Mouse (Mus musculus): Measurements from ENCODE around the gene Kcnma1. TPM values are rescaled to one million over a fixed set of nuclear protein-coding genes. Genes with fewer than 3 reads are reported as not detected.

The Kcnma1 gene
- 4.9 and 5.1 TPM in 2 replicates for polyA plus RNA-seq (2012; rRNA removed)

DNA sequence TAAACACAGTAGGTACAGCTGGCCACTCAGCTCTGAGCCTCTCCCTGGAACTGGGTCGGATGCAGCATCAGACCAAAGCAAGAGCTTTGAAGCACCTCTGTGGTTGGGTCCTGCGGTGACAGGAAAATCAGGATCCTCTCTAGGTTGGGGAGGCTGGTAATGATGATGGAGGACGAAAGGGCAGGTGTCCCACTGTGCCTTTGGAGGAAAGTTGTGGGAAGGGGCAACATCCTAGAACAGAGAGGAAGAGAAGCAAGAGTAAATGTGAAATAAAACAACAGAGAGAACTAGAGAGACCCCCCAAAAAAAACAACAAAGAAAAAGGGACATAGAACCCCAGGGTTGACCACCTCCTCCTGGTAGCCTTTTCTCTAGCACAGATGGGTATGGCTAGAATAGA lies at the start of gene Kcnma1:
Gene Kcnma1, minus strand, starts transcription at position 101 of the 400 bp plus-strand sequence.
- TF ChIP-seq POLR2A (IDR thresholded peaks at IDR 0.05; ENCODE audit: control insufficient read depth, extremely low read depth, insufficient read depth, low read length, poor library complexity) (no peak), CTCF (IDR thresholded peaks at IDR 0.05; ENCODE audit: borderline replicate concordance, control insufficient read depth, extremely low read depth, insufficient read depth, low read length, poor library complexity) (no peak)
- no peak within 1 kb of the TSS for H3K27ac ChIP-seq (ENCODE audit: control insufficient read depth, insufficient read depth, low read length)
- no peak within 1 kb of the TSS for H3K4me3 ChIP-seq (ENCODE audit: control insufficient read depth, insufficient read depth, low read length)
- DNase-seq: no peak
- no peaks in the 10 kb centered on the region for H3K4me1 ChIP-seq (replicated peaks; ENCODE audit: control insufficient read depth, insufficient read depth, low read length)
- WGBS: 69% methylated on average over 3 of the region's 3 CpGs
- H3K27me3 ChIP-seq (ENCODE audit: control insufficient read depth, insufficient read depth, low read length): no peaks in the 10 kb centered on the region
- H3K36me3 ChIP-seq (ENCODE audit: control insufficient read depth, insufficient read depth, low read length): no peaks in the 10 kb centered on the region

DNA sequence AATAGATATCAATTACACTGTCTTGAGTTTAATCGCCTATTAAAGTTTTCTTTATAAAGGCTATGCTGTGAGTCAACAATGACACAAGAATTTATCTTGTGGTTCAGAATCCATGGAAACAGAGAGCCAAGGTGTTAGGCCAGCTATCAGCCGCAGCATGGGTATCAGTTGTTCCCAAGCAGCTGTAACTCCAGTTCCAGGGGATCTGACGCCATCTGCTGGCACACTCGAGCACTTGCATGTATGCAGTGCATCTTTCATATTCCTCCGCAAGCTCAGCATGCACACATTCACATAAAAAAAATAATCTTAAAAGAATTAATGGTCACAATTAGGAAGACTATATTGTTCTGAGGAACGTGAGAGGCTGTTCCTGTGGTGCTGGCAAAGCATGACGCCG lies 45.5 kb upstream of the Kcnma1 start:
- Histone ChIP-seq H3K27me3 (ENCODE audit: control insufficient read depth, insufficient read depth, low read length) (no peaks in the 10 kb centered on the region), H3K4me1 (replicated peaks; ENCODE audit: control insufficient read depth, insufficient read depth, low read length) (no peaks in the 10 kb centered on the region), H3K27ac (ENCODE audit: control insufficient read depth, insufficient read depth, low read length) (no peak overlapping the region), H3K4me3 (ENCODE audit: control insufficient read depth, insufficient read depth, low read length) (no peak overlapping the region), H3K36me3 (ENCODE audit: control insufficient read depth, insufficient read depth, low read length) (no peaks in the 10 kb centered on the region)
- 50% methylated on average over 8 of the region's 8 CpGs for WGBS
- TF ChIP-seq CTCF (IDR thresholded peaks at IDR 0.05; ENCODE audit: borderline replicate concordance, control insufficient read depth, extremely low read depth, insufficient read depth, low read length, poor library complexity): no peak
- no peak for TF ChIP-seq POLR2A (IDR thresholded peaks at IDR 0.05; ENCODE audit: control insufficient read depth, extremely low read depth, insufficient read depth, low read length, poor library complexity)
- no peak for DNase-seq

DNA sequence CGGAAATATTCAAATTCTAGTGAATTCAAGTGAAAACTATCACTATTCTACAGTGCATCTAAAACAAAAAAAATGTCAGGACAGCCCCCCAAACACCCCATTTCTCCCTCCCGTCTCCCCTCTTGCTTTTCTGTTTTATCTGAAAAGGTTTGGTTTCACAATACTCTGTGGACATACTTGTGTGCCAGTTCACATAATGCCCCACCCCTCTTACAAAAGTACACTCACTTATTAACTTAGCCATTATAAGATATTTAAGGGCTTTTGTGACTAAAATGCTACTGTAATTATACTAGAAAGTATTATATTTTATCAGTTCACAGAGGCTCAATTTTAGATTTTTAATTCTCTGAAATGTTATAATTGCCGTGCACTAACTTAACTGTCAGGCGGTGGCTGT lies 45.0 kb upstream of the Kcnma1 start:
- DNase-seq: no peak
- 91% methylated on average over 4 of the region's 4 CpGs for WGBS
- no peak for TF ChIP-seq CTCF (IDR thresholded peaks at IDR 0.05; ENCODE audit: borderline replicate concordance, control insufficient read depth, extremely low read depth, insufficient read depth, low read length, poor library complexity)
- no peak for TF ChIP-seq POLR2A (IDR thresholded peaks at IDR 0.05; ENCODE audit: control insufficient read depth, extremely low read depth, insufficient read depth, low read length, poor library complexity)
- no peak overlapping the region for H3K4me3 ChIP-seq (ENCODE audit: control insufficient read depth, insufficient read depth, low read length)
- no peaks in the 10 kb centered on the region for H3K36me3 ChIP-seq (ENCODE audit: control insufficient read depth, insufficient read depth, low read length)
- H3K4me1 ChIP-seq (replicated peaks; ENCODE audit: control insufficient read depth, insufficient read depth, low read length): no peaks in the 10 kb centered on the region
- no peak overlapping the region for H3K27ac ChIP-seq (ENCODE audit: control insufficient read depth, insufficient read depth, low read length)
- no peaks in the 10 kb centered on the region for H3K27me3 ChIP-seq (ENCODE audit: control insufficient read depth, insufficient read depth, low read length)

DNA sequence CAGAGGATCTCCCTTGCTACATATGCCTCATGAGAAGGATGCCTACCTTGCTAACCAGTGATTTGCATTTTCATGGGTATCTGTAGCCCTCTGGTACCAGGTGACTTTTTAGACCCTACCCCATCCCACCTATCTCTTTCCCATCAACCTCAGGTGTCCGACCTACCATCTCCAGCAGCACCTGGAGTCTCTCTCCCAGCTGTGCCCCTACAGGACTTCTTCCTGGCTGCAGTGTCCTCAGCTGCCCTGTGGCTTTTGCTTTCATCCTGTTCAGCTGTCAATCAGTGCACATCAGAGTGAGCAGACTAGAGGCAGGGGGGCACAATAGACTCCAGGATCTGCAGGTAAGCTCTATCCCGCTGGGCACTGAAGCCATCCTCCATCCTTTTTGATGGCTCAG lies 37.5 kb upstream of the Kcnma1 start:
- no peak for TF ChIP-seq POLR2A (IDR thresholded peaks at IDR 0.05; ENCODE audit: control insufficient read depth, extremely low read depth, insufficient read depth, low read length, poor library complexity)
- TF ChIP-seq CTCF (IDR thresholded peaks at IDR 0.05; ENCODE audit: borderline replicate concordance, control insufficient read depth, extremely low read depth, insufficient read depth, low read length, poor library complexity): no peak
- Histone ChIP-seq H3K36me3 (ENCODE audit: control insufficient read depth, insufficient read depth, low read length) (no peaks in the 10 kb centered on the region), H3K27me3 (ENCODE audit: control insufficient read depth, insufficient read depth, low read length) (no peaks in the 10 kb centered on the region), H3K4me1 (replicated peaks; ENCODE audit: control insufficient read depth, insufficient read depth, low read length) (no peaks in the 10 kb centered on the region), H3K4me3 (ENCODE audit: control insufficient read depth, insufficient read depth, low read length) (no peak overlapping the region), H3K27ac (ENCODE audit: control insufficient read depth, insufficient read depth, low read length) (no peak overlapping the region)
- no peak for DNase-seq
- WGBS: 79% methylated on average over 2 of the region's 2 CpGs

DNA sequence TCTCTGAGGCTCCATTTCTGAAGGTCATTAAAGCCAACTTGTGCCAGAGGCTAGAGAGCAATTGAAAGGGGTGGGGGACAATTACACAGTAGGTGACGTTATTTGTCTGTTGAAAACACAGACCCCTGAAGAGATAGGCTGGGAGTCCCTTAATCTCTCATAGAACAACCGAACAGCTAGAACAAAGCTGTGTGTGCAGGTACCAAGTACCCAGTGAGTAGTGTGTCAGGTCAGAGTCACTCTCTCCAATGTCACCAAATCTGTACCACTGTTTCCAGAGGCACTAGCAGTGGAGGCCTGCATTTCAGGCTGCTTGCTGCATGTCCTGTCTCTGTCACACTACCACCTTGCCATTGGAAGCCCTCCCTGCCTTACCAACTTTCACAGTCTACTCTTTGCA lies 22.3 kb upstream of the Kcnma1 start:
- no peak overlapping the region for H3K4me3 ChIP-seq (ENCODE audit: control insufficient read depth, insufficient read depth, low read length)
- TF ChIP-seq CTCF (IDR thresholded peaks at IDR 0.05; ENCODE audit: borderline replicate concordance, control insufficient read depth, extremely low read depth, insufficient read depth, low read length, poor library complexity) (no peak), POLR2A (IDR thresholded peaks at IDR 0.05; ENCODE audit: control insufficient read depth, extremely low read depth, insufficient read depth, low read length, poor library complexity) (no peak)
- no peaks in the 10 kb centered on the region for H3K4me1 ChIP-seq (replicated peaks; ENCODE audit: control insufficient read depth, insufficient read depth, low read length)
- DNase-seq: no peak
- H3K36me3 ChIP-seq (ENCODE audit: control insufficient read depth, insufficient read depth, low read length): no peaks in the 10 kb centered on the region
- 91% methylated on average over 2 of the region's 2 CpGs for WGBS
- no peak overlapping the region for H3K27ac ChIP-seq (ENCODE audit: control insufficient read depth, insufficient read depth, low read length)
- H3K27me3 ChIP-seq (ENCODE audit: control insufficient read depth, insufficient read depth, low read length): no peaks in the 10 kb centered on the region

DNA sequence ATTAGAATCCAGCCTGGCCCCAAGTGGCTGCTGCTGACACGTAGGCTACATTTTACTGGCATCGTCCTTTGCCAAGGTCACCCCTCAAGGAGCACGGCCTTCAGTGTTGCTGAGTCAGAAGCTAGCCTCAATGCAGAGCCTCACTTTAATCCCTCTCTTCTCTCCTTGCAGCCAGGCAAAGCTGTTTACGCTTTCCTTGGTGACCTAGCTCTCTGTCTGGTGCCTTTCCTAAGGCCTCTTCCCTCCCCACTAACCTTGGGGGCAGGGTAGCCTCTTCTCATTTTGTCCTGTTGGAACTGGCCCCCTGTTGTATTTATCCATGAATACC lies 21.9 kb upstream of the Kcnma1 start:
- H3K4me1 ChIP-seq (replicated peaks; ENCODE audit: control insufficient read depth, insufficient read depth, low read length): no peaks in the 10 kb centered on the region
- H3K27ac ChIP-seq (ENCODE audit: control insufficient read depth, insufficient read depth, low read length): no peak overlapping the region
- no peaks in the 10 kb centered on the region for H3K36me3 ChIP-seq (ENCODE audit: control insufficient read depth, insufficient read depth, low read length)
- TF ChIP-seq POLR2A (IDR thresholded peaks at IDR 0.05; ENCODE audit: control insufficient read depth, extremely low read depth, insufficient read depth, low read length, poor library complexity): no peak
- TF ChIP-seq CTCF (IDR thresholded peaks at IDR 0.05; ENCODE audit: borderline replicate concordance, control insufficient read depth, extremely low read depth, insufficient read depth, low read length, poor library complexity): no peak
- WGBS: 78% methylated on average over 4 of the region's 4 CpGs
- H3K27me3 ChIP-seq (ENCODE audit: control insufficient read depth, insufficient read depth, low read length): no peaks in the 10 kb centered on the region
- H3K4me3 ChIP-seq (ENCODE audit: control insufficient read depth, insufficient read depth, low read length): no peak overlapping the region
- DNase-seq: no peak

DNA sequence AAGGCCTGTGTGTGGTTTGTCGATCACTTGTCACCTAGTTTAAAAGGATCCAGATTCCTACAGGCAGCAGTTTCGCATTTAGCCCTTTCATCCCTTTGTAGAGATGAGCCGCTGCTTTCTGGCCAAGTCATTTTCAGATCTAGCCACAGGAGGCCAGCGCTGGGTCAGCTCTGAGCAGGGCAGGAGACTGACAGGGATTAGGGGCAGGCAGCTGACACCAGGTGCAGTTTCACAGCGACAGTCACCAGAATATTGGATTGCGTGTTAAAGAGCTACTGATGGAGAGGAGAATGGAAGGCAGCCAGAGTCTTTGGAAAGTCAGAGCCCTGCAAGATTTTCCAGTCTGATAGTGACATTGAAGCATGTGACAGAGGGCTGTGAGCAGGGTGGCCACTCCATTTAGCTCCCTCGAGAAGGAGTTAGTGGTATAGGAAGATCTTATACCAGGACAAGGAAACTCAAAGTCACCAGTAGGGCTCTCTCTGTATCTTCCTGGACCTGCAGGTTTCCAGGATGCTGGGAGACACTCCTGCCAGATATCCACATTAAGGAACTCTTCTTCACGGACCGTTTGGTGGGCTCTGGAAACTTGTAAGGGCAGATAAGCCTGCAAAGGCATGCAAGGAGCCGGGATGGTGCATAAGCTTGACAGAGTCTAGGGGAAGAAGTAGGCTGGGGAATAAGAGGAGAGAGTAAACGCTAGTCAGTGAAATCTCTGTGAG lies 21.4 kb upstream of the Kcnma1 start:
- Histone ChIP-seq H3K36me3 (ENCODE audit: control insufficient read depth, insufficient read depth, low read length) (no peaks in the 10 kb centered on the region), H3K27me3 (ENCODE audit: control insufficient read depth, insufficient read depth, low read length) (no peaks in the 10 kb centered on the region), H3K27ac (ENCODE audit: control insufficient read depth, insufficient read depth, low read length) (no peak overlapping the region), H3K4me1 (replicated peaks; ENCODE audit: control insufficient read depth, insufficient read depth, low read length) (no peaks in the 10 kb centered on the region), H3K4me3 (ENCODE audit: control insufficient read depth, insufficient read depth, low read length) (no peak overlapping the region)
- WGBS: 44% methylated on average over 11 of the region's 11 CpGs
- TF ChIP-seq POLR2A (IDR thresholded peaks at IDR 0.05; ENCODE audit: control insufficient read depth, extremely low read depth, insufficient read depth, low read length, poor library complexity): no peak
- DNase-seq: no peak
